Mouse (Mus musculus) kidney, postnatal 14 days (tissue): ENCODE measurements at regions not wholly inside any gene's neighbourhood (a gene's known extent, or its start where the extent isn't known, plus 50 kb on each side); places are given as distances from the start of the nearest gene placed in this dataset.

Experiments used
- DNase-seq: peaks from one replicate; pipeline ENCODE4 v3.0.0; 2022; ENCODE audit warnings: mixed read lengths

- DNase-seq, result no peak
Measured at GRCm38 (mm10) chr3:51095847-51096447, 128.3 kb upstream of the Noct start.

GRCm38 (mm10) chr3:51096545-51096944 lies 127.7 kb upstream of the Noct start:
- DNase-seq, result no peak

GRCm38 (mm10) chr3:51097362-51097761 lies 126.9 kb upstream of the Noct start:
- no peak for DNase-seq

GRCm38 (mm10) chr3:51099966-51100365 lies 124.3 kb upstream of the Noct start:
- no peak for DNase-seq

GRCm38 (mm10) chr3:51108639-51109202 lies 115.5 kb upstream of the Noct start:
- no peak for DNase-seq

GRCm38 (mm10) chr3:51111241-51111640 lies 113.0 kb upstream of the Noct start:
- DNase-seq, result no peak

- DNase-seq, result no peak
Measured at GRCm38 (mm10) chr3:51112351-51112750, 111.9 kb upstream of the Noct start.

- no peak for DNase-seq
Measured at GRCm38 (mm10) chr3:51115921-51116320, 108.3 kb upstream of the Noct start.

GRCm38 (mm10) chr3:51118706-51119105 lies 105.5 kb upstream of the Noct start:
- peak; percentile 51 for DNase-seq

GRCm38 (mm10) chr3:51120522-51120921 lies 103.7 kb upstream of the Noct start:
- no peak for DNase-seq

- DNase-seq, result peak; percentile 69
Measured at GRCm38 (mm10) chr3:51121703-51122540, 102.3 kb upstream of the Noct start.

- DNase-seq, result no peak
Measured at GRCm38 (mm10) chr3:51122541-51122935, 101.7 kb upstream of the Noct start.

GRCm38 (mm10) chr3:51127875-51128274 lies 96.4 kb upstream of the Noct start:
- no peak for DNase-seq

GRCm38 (mm10) chr3:51128491-51129155 lies 95.6 kb upstream of the Noct start:
- DNase-seq, result no peak

GRCm38 (mm10) chr3:51130709-51131108 lies 93.5 kb upstream of the Noct start:
- DNase-seq, result no peak

GRCm38 (mm10) chr3:51131341-51131740 lies 92.9 kb upstream of the Noct start:
- DNase-seq, result no peak

- no peak for DNase-seq
Measured at GRCm38 (mm10) chr3:51132736-51133135, 91.5 kb upstream of the Noct start.

- no peak for DNase-seq
Measured at GRCm38 (mm10) chr3:51135581-51135980, 88.7 kb upstream of the Noct start.

- no peak for DNase-seq
Measured at GRCm38 (mm10) chr3:51137730-51138312, 86.4 kb upstream of the Noct start.

- DNase-seq, result no peak
Measured at GRCm38 (mm10) chr3:51145985-51146384, 78.3 kb upstream of the Noct start.

GRCm38 (mm10) chr3:51150012-51150411 lies 74.2 kb upstream of the Noct start:
- peak; percentile 45 for DNase-seq

GRCm38 (mm10) chr3:51151104-51151503 lies 73.1 kb upstream of the Noct start:
- no peak for DNase-seq

GRCm38 (mm10) chr3:51155621-51156020 lies 68.6 kb upstream of the Noct start:
- no peak for DNase-seq
